Mouse (Mus musculus) thymus, adult 2 months (tissue): ENCODE measurements around the gene Dnajb1.

Experiments
- CTCF ChIP-seq: fragments of 200-500 bp; IDR thresholded peaks from 2 replicates; pipeline ENCODE4 v1.5.1; 2012; ENCODE audit warnings: mild to moderate bottlenecking, control low read depth, low read length, moderate library complexity, borderline replicate concordance; ENCODE audit not compliant: control insufficient read depth, poor library complexity, insufficient read depth; ENCODE audit errors: extremely low read depth
- POLR2A ChIP-seq: fragments of 200-500 bp; IDR thresholded peaks from 2 replicates; pipeline ENCODE4 v1.6.1; 2012; ENCODE audit warnings: mild to moderate bottlenecking, low read length, control low read depth, moderate library complexity; ENCODE audit not compliant: control insufficient read depth, poor library complexity, insufficient read depth; ENCODE audit errors: extremely low read depth

- TF ChIP-seq CTCF (no peak), POLR2A (no peak)
Measured at GRCm38 (mm10) chr8:83619568-83620285, 11.7 kb downstream of the Dnajb1 start.
